35 mouse cellular contexts compared by ENCODE assay signal in the genomic region with DNA sequence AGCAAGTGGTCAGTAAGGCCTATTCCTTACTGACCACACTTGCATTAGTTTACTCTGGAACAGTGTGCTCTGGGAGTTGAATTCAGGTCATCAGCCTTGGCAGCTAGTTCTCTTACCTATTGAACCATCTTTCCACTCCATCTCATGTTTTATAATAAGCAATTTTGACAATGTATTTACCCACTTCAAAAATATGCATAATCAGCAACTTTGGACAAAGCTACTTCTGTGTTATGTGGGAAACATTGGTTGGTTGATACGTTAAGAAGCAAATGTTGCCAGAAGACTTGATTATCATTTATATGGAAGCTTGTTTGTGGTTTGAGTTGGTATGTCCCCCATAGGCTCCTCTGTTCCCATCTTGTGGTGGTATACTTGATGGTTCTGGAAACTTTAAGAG.
"Had no signal": no experiment of that assay in that cellular context is flagged by ENCODE, and none has a peak within 500 bp of the region (broad histone marks: within the 10 kb centered on the region; RNA-seq: fewer than 3 reads in every experiment).

No protein-coding gene starts in this region.

- H3K9ac ChIP-seq: heart, embryonic 12.5 days; heart, embryonic 13.5 days; heart, embryonic 15.5 days; hindbrain, embryonic 12.5 days; hindbrain, embryonic 13.5 days; hindbrain, embryonic 14.5 days; hindbrain, embryonic 15.5 days; intestine, embryonic 15.5 days; kidney, embryonic 15.5 days had no signal

- H3K4me1 ChIP-seq: heart, embryonic 12.5 days; heart, embryonic 13.5 days; heart, embryonic 15.5 days; hindbrain, embryonic 10.5 days; hindbrain, embryonic 12.5 days; hindbrain, embryonic 13.5 days; hindbrain, embryonic 15.5 days; intestine, embryonic 15.5 days; kidney, embryonic 15.5 days had no signal

- H3K36me3 ChIP-seq: heart, embryonic 12.5 days; heart, embryonic 13.5 days; heart, embryonic 15.5 days; hindbrain, embryonic 10.5 days; hindbrain, embryonic 12.5 days; hindbrain, embryonic 13.5 days; hindbrain, embryonic 15.5 days; intestine, embryonic 15.5 days; kidney, embryonic 15.5 days had no signal

- H3K27ac ChIP-seq: heart, embryonic 13.5 days; heart, embryonic 15.5 days; hindbrain, embryonic 10.5 days; hindbrain, embryonic 12.5 days; hindbrain, embryonic 13.5 days; hindbrain, embryonic 14.5 days; hindbrain, embryonic 15.5 days; hindbrain, postnatal 0 days; intestine, embryonic 15.5 days; kidney, embryonic 15.5 days; kidney, postnatal 0 days; layer of hippocampus, adult 2 months; left cerebral cortex, adult 2 months had no signal

- ATAC-seq: hindbrain, embryonic 16.5 days; hindbrain, postnatal 0 days; inflammation-experienced regulatory T-cells, adult 6 months; intestine, embryonic 15.5 days; intestine, embryonic 16.5 days; intestine, postnatal 0 days had no signal

- DNase-seq: heart, postnatal 10 days; heart, postnatal 14 days; heart, postnatal 36 days; heart, postnatal 4 days; kidney, adult 11 months; kidney, adult 18-20 months; kidney, adult 2 months; kidney, adult 8-10 months; kidney, adult 9 months; kidney, postnatal 10 days; kidney, postnatal 14 days; kidney, postnatal 25 days; kidney, postnatal 36 days; kidney, postnatal 4 days; layer of hippocampus, adult 9-11 months; layer of hippocampus, postnatal 36 days had no signal

- H3K4me3 ChIP-seq: heart, embryonic 12.5 days; heart, embryonic 13.5 days; heart, embryonic 15.5 days; hindbrain, embryonic 10.5 days; hindbrain, embryonic 12.5 days; hindbrain, embryonic 13.5 days; hindbrain, embryonic 15.5 days; intestine, embryonic 15.5 days; kidney, embryonic 15.5 days; layer of hippocampus, adult 2 months; left cerebral cortex, adult 2 months had no signal

- H3K4me2 ChIP-seq: heart, embryonic 11.5 days; heart, embryonic 12.5 days; heart, embryonic 13.5 days; heart, embryonic 15.5 days; hindbrain, embryonic 12.5 days; hindbrain, embryonic 13.5 days; hindbrain, embryonic 14.5 days; hindbrain, embryonic 15.5 days; intestine, embryonic 15.5 days; kidney, embryonic 15.5 days had no signal

- H3K27me3 ChIP-seq: heart, embryonic 12.5 days; heart, embryonic 13.5 days; heart, embryonic 15.5 days; hindbrain, embryonic 12.5 days; hindbrain, embryonic 13.5 days; hindbrain, embryonic 15.5 days; intestine, embryonic 15.5 days; kidney, embryonic 15.5 days had no signal

- H3K9me3 ChIP-seq: heart, embryonic 12.5 days; heart, embryonic 13.5 days; heart, embryonic 15.5 days; hindbrain, embryonic 10.5 days; hindbrain, embryonic 12.5 days; hindbrain, embryonic 13.5 days; hindbrain, embryonic 15.5 days; intestine, embryonic 15.5 days; kidney, embryonic 15.5 days had no signal
